Mouse (Mus musculus): ENCODE results near the gene Trim62. TPM values are rescaled to one million over a fixed set of nuclear protein-coding genes. Genes with fewer than 3 reads are reported as not detected.

The Trim62 gene
- polyA plus RNA-seq, 1 experiment: 0.53 TPM

DNA sequence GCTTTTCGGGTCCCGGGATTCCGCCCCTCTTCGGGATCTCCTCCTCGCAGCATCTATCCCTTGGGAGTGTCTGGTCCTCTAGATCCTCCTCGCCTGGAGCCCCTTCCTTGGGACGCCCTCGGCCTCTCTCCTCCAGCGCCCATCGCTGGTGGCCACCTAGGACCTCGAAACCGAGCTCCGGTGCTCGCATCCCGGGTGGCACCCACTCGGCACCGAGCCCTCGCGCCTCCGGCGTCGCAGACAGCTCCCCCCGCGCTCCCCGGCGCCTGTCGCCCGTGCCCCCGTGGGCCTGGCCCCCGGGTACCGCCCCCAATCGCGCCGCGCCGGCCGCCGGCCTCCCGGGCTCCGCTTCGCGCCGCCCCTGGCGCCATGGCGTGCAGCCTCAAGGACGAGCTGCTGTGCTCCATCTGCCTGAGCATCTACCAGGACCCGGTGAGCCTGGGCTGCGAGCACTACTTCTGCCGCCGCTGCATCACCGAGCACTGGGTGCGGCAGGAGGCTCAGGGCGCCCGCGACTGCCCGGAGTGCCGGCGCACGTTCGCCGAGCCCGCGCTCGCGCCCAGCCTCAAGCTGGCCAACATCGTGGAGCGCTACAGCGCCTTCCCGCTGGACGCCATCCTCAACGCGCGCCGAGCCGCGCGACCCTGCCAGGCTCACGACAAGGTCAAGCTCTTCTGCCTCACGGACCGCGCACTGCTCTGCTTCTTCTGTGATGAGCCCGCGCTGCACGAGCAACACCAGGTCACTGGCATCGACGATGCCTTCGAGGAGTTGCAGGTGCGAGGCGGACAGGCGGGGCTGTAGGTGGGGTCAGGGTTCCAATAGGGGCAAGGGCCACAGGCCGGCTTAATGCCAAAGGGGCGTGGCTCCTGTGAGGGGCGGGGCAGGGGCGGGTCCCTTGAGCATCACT, 676 bp downstream of the Trim62 start:
- TF ChIP-seq FLI1 (IDR thresholded peaks at IDR 0.05; ENCODE audit: low read length) (no peak), GATA1 (IDR thresholded peaks at IDR 0.05; ENCODE audit: borderline replicate concordance, low read length) (no peak)
- Histone ChIP-seq H3K4me3 (replicated peaks) (peak overlapping the region; percentile 92), H3K9me3 (peaks cover 5% of the 10 kb centered on the region), H3K4me1 (peaks cover 19% of the 10 kb centered on the region), H3K36me3 (replicated peaks; ENCODE audit: low read length) (no peaks in the 10 kb centered on the region), H3K27me3 (replicated peaks) (peaks cover 87% of the 10 kb centered on the region)

DNA sequence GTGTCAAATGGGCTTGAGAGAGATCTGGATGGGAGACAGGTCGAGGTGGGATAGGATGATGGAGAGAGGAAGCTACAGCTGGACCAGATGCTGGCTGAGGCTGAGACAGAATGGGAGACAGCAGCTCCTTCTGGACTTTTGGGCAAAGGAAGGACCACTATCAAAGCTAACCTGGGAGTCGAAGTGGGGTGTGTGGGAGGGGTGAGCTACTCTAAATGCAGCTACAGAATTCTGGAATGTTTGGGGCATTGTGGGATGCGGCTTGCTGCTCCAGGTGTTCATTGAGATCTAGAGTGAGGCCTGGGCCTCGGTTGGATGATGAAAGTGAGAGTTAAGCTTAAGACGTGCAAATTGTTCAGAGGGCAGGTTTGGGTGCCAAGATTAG, 1.3 kb downstream of the Trim62 start:
- Histone ChIP-seq H3K27me3 (replicated peaks) (peaks cover 87% of the 10 kb centered on the region), H3K9me3 (peaks cover 5% of the 10 kb centered on the region), H3K4me1 (peaks cover 19% of the 10 kb centered on the region), H3K4me3 (replicated peaks) (peak overlapping the region; percentile 92), H3K36me3 (replicated peaks; ENCODE audit: low read length) (no peaks in the 10 kb centered on the region)
- TF ChIP-seq GATA1 (IDR thresholded peaks at IDR 0.05; ENCODE audit: borderline replicate concordance, low read length) (no peak), FLI1 (IDR thresholded peaks at IDR 0.05; ENCODE audit: low read length) (no peak)

- Histone ChIP-seq H3K4me3 (replicated peaks) (no peak overlapping the region), H3K9me3 (peaks cover 5% of the 10 kb centered on the region), H3K36me3 (replicated peaks; ENCODE audit: low read length) (no peaks in the 10 kb centered on the region), H3K27me3 (replicated peaks) (peaks cover 93% of the 10 kb centered on the region), H3K4me1 (peaks cover 20% of the 10 kb centered on the region)
- no peak for TF ChIP-seq FLI1 (IDR thresholded peaks at IDR 0.05; ENCODE audit: low read length)
- TF ChIP-seq GATA1 (IDR thresholded peaks at IDR 0.05; ENCODE audit: borderline replicate concordance, low read length): no peak
Measured at GRCm38 (mm10) chr4:128885540-128885939, 2.2 kb downstream of the Trim62 start.

GRCm38 (mm10) chr4:128886571-128886970, 3.2 kb downstream of the Trim62 start:
- Histone ChIP-seq H3K27me3 (replicated peaks) (peaks cover 95% of the 10 kb centered on the region), H3K9me3 (peaks cover 5% of the 10 kb centered on the region), H3K4me3 (replicated peaks) (no peak overlapping the region)

DNA sequence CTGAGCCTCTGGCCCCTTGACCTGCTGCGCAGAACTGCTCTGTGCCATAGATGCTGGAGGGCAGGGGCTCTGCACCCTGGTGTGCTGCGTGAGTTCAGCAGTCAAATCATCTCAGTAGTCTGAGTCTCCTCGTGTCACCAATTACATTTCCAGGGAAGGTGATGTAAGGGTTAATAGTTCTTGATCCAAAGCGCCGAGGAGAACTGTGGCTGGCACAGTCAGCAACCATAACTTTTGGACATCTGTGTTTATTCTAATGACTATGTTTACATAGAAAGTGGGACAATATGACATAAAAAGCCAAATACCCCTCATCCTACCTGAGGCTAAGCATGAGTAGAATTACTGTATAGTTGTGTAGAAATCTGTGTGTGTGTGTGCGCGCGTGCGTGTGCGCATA, 3.6 kb downstream of the Trim62 start:
- TF ChIP-seq FLI1 (IDR thresholded peaks at IDR 0.05; ENCODE audit: low read length) (no peak), GATA1 (IDR thresholded peaks at IDR 0.05; ENCODE audit: borderline replicate concordance, low read length) (no peak)
- Histone ChIP-seq H3K27me3 (replicated peaks) (peaks cover 94% of the 10 kb centered on the region), H3K4me3 (replicated peaks) (no peak overlapping the region), H3K9me3 (peaks cover 5% of the 10 kb centered on the region), H3K4me1 (peaks cover 32% of the 10 kb centered on the region), H3K36me3 (replicated peaks; ENCODE audit: low read length) (no peaks in the 10 kb centered on the region)

More at GRCm38 (mm10) chr4:128886571-128886970, 3.2 kb downstream of the Trim62 start:
- Histone ChIP-seq H3K36me3 (replicated peaks; ENCODE audit: low read length) (no peaks in the 10 kb centered on the region), H3K4me1 (peaks cover 30% of the 10 kb centered on the region)
- TF ChIP-seq FLI1 (IDR thresholded peaks at IDR 0.05; ENCODE audit: low read length) (no peak), GATA1 (IDR thresholded peaks at IDR 0.05; ENCODE audit: borderline replicate concordance, low read length) (no peak)

DNA sequence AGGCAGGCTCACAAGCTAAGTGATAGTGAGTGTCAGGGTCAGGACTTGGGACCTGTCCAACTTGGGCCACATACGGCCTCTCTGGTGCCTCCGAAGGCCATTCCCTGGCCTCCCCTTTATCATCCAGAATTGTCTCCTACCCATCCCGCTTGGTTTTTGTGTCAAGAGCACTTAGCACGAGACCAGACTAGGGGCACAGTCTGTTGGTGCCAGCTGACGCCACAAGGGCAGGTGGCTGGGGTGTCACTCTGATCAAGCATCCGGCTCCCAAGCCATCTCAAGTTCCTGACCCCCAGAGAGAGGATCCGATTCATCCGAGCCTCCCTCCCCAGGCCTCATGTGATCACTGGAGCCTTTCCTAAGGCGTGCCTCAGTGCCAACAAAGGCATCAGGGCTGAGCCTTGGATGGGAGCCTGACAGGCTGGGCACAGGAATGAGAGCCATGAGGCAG, 4.3 kb downstream of the Trim62 start:
- Histone ChIP-seq H3K9me3 (peaks cover 5% of the 10 kb centered on the region), H3K27me3 (replicated peaks) (peaks cover 91% of the 10 kb centered on the region), H3K4me1 (peaks cover 30% of the 10 kb centered on the region), H3K36me3 (replicated peaks; ENCODE audit: low read length) (no peaks in the 10 kb centered on the region), H3K4me3 (replicated peaks) (no peak overlapping the region)
- no peak for TF ChIP-seq GATA1 (IDR thresholded peaks at IDR 0.05; ENCODE audit: borderline replicate concordance, low read length)
- no peak for TF ChIP-seq FLI1 (IDR thresholded peaks at IDR 0.05; ENCODE audit: low read length)

- Histone ChIP-seq H3K4me3 (replicated peaks) (no peak overlapping the region), H3K36me3 (replicated peaks; ENCODE audit: low read length) (no peaks in the 10 kb centered on the region), H3K4me1 (peaks cover 25% of the 10 kb centered on the region), H3K9me3 (peaks cover 5% of the 10 kb centered on the region), H3K27me3 (replicated peaks) (peaks cover 91% of the 10 kb centered on the region)
- TF ChIP-seq FLI1 (IDR thresholded peaks at IDR 0.05; ENCODE audit: low read length) (no peak), GATA1 (IDR thresholded peaks at IDR 0.05; ENCODE audit: borderline replicate concordance, low read length) (no peak)
Measured at GRCm38 (mm10) chr4:128888436-128888990, 5.1 kb downstream of the Trim62 start.

DNA sequence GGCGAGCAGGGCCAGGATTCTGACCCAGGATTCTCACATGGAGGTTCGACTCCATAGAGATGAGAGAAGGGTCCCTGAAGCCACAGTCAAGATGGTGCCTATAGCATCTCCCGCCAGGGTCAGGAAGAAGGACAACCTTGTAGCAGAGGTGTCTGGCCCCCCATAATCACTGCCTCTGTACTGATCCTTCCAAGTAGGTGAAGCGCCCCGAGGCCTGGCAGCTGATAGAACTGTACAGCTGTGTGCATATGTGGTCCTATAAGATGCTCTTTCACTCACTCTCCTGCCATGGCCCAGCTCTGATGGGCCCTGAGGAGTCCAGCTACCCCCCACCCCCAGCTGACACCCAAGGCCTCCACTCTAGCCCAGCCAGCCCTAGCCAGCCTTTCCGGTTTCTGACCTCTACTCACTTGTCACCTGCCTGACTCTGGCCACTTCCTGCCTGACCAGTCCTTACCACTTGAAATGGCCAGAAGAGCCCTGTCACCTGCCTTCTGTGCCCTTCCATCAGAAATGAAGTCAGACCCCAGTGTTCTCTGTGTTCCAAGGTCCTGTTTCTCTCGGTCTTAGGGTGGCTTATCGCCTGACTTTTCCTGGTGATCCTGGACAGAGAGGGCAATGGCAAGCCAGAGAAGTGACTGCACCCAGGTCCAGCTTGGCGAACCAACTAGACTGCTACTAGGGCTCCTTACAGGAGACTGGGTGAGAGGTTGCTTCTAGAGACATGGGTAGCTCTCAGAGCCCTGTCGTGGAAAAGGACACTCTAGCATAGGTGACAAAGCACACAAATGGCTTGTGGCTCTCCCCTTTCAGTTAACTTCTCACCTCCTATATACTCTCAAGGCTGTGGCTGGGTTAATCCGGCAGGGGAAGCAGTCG, 6.6 kb downstream of the Trim62 start:
- peaks cover 5% of the 10 kb centered on the region for H3K9me3 ChIP-seq
- H3K27me3 ChIP-seq (replicated peaks): peaks cover 87% of the 10 kb centered on the region
- peaks cover 13% of the 10 kb centered on the region for H3K4me1 ChIP-seq
- no peak for TF ChIP-seq GATA1 (IDR thresholded peaks at IDR 0.05; ENCODE audit: borderline replicate concordance, low read length)
- TF ChIP-seq FLI1 (IDR thresholded peaks at IDR 0.05; ENCODE audit: low read length): no peak
- H3K4me3 ChIP-seq (replicated peaks): no peak overlapping the region
- H3K36me3 ChIP-seq (replicated peaks; ENCODE audit: low read length): no peaks in the 10 kb centered on the region

DNA sequence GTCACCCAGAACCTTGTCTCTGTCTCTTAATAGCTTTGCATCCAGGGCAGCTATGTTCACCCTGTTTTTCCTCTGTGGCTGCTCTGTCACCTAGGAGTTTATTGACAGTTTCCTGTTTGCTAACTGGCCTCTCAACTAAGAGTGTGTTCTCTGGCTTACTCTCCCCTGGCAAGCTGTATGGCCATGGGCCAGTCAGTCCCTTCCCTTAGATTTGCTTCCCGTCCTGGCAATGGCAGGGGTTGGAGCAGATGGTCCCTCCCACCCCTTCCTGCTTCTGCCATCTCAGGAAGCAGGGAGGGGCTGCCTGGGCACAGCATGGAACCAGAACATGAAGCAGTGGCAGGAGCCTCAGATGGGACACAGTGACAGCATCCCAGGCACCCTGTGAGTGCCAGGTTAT, 7.8 kb downstream of the Trim62 start:
- Histone ChIP-seq H3K4me1 (peaks cover 13% of the 10 kb centered on the region), H3K4me3 (replicated peaks) (no peak overlapping the region), H3K9me3 (no peaks in the 10 kb centered on the region), H3K27me3 (replicated peaks) (peaks cover 85% of the 10 kb centered on the region), H3K36me3 (replicated peaks; ENCODE audit: low read length) (no peaks in the 10 kb centered on the region)
- no peak for TF ChIP-seq GATA1 (IDR thresholded peaks at IDR 0.05; ENCODE audit: borderline replicate concordance, low read length)
